11 mouse cellular contexts compared by ENCODE assay signal in genomic region chr13:63231702-63232070, GRCm38 (mm10).
A peak's percentile ranks its signal among the peaks of the same experiment; 100 is the strongest.
DNase-seq lines count a peak whose midpoint lies in the region; ATAC-seq and TF ChIP-seq lines count a peak whose summit lies in the region.
"Had no signal": no experiment of that assay in that cellular context is flagged by ENCODE, and none has a peak within 500 bp of the region (broad histone marks: within the 10 kb centered on the region; RNA-seq: fewer than 3 reads in every experiment).

No protein-coding gene starts in this region.

- no peak overlapping the region for H3K9ac ChIP-seq in forebrain, embryonic 14.5 days (ENCODE audit: low read length)
- H3K9ac ChIP-seq in stomach, postnatal 0 days (ENCODE audit: low read length) = no peak overlapping the region
- no peak overlapping the region for H3K9ac ChIP-seq in forebrain, embryonic 15.5 days (replicated peaks)
- H3K9ac ChIP-seq: forebrain, embryonic 13.5 days had no signal

- no peak for TF ChIP-seq CTCF in stomach, postnatal 0 days (IDR thresholded peaks at IDR 0.05; ENCODE audit: low read depth)

- no peak overlapping the region for H3K4me3 ChIP-seq in forebrain, embryonic 10.5 days
- no peak overlapping the region for H3K4me3 ChIP-seq in forebrain, embryonic 14.5 days (ENCODE audit: low read depth, low read length)
- H3K4me3 ChIP-seq in stomach, postnatal 0 days (ENCODE audit: low read depth, low read length) = no peak overlapping the region
- no peak overlapping the region for H3K4me3 ChIP-seq in forebrain, embryonic 15.5 days
- H3K4me3 ChIP-seq: forebrain, embryonic 13.5 days had no signal

- no peaks in the 10 kb centered on the region for H3K27me3 ChIP-seq in forebrain, embryonic 10.5 days (ENCODE audit: poor library complexity, severe bottlenecking)
- H3K27me3 ChIP-seq in forebrain, embryonic 14.5 days (replicated peaks; ENCODE audit: control insufficient read depth, insufficient read depth, low read length) = no peaks in the 10 kb centered on the region
- H3K27me3 ChIP-seq in stomach, postnatal 0 days (ENCODE audit: control insufficient read depth, insufficient read depth, low read length) = no peaks in the 10 kb centered on the region
- H3K27me3 ChIP-seq in forebrain, embryonic 15.5 days = no peaks in the 10 kb centered on the region
- H3K27me3 ChIP-seq: forebrain, embryonic 13.5 days had no signal

- no peak for DNase-seq in forebrain, embryonic 10.5 days (ENCODE audit: extremely low spot score, low spot score)
- DNase-seq in forebrain, embryonic 14.5 days (ENCODE audit: low spot score) = no peak
- peak; percentile 11 for DNase-seq in retina, embryonic 14.5 days (ENCODE audit: low spot score)
- DNase-seq in retina, postnatal 1 day = no peak
- DNase-seq in kidney, postnatal 10 days = peak; percentile 47
- DNase-seq in stomach, postnatal 0 days (ENCODE audit: low spot score) = peak; percentile 52
- no peak for DNase-seq in layer of hippocampus, adult 8-10 months (ENCODE audit: low spot score in 2 of 2)
- DNase-seq: cerebellum, adult 9-11 months; thymus, postnatal 25 days had no signal

- 33% methylated on average over 3 of the region's 3 CpGs for WGBS in forebrain, embryonic 10.5 days
- WGBS in forebrain, embryonic 14.5 days = 29% methylated on average over 3 of the region's 3 CpGs
- WGBS in stomach, postnatal 0 days = 11% methylated on average over 3 of the region's 3 CpGs
- 27% methylated on average over 3 of the region's 3 CpGs for WGBS in forebrain, embryonic 15.5 days

- H3K4me2 ChIP-seq in forebrain, embryonic 14.5 days (ENCODE audit: low read length) = no peak overlapping the region
- no peak overlapping the region for H3K4me2 ChIP-seq in stomach, postnatal 0 days (replicated peaks; ENCODE audit: low read depth)
- H3K4me2 ChIP-seq in forebrain, embryonic 15.5 days (replicated peaks) = no peak overlapping the region
- H3K4me2 ChIP-seq: forebrain, embryonic 13.5 days had no signal

- no peaks in the 10 kb centered on the region for H3K36me3 ChIP-seq in forebrain, embryonic 10.5 days (replicated peaks)
- no peaks in the 10 kb centered on the region for H3K36me3 ChIP-seq in forebrain, embryonic 14.5 days (ENCODE audit: control insufficient read depth, insufficient read depth, low read length)
- H3K36me3 ChIP-seq in stomach, postnatal 0 days (ENCODE audit: control insufficient read depth, insufficient read depth, low read length) = no peaks in the 10 kb centered on the region
- no peaks in the 10 kb centered on the region for H3K36me3 ChIP-seq in forebrain, embryonic 15.5 days

- H3K4me1 ChIP-seq in forebrain, embryonic 10.5 days = peaks cover 25% of the 10 kb centered on the region
- no peaks in the 10 kb centered on the region for H3K4me1 ChIP-seq in forebrain, embryonic 14.5 days (ENCODE audit: control insufficient read depth, insufficient read depth, low read length)
- no peaks in the 10 kb centered on the region; the same call in 1 of the 2 replicates for H3K4me1 ChIP-seq in stomach, postnatal 0 days (replicated peaks; ENCODE audit: control insufficient read depth, insufficient read depth)
- no peaks in the 10 kb centered on the region for H3K4me1 ChIP-seq in forebrain, embryonic 15.5 days
- H3K4me1 ChIP-seq: forebrain, embryonic 13.5 days had no signal

- H3K27ac ChIP-seq in forebrain, embryonic 10.5 days = 0 out of 2 replicates have a peak overlapping the region, but pooled peaks have one; percentile 48
- no peak overlapping the region for H3K27ac ChIP-seq in forebrain, embryonic 14.5 days (ENCODE audit: low read depth, low read length)
- peak overlapping the region; percentile 86 for H3K27ac ChIP-seq in stomach, postnatal 0 days (replicated peaks)
- H3K27ac ChIP-seq in forebrain, embryonic 15.5 days (replicated peaks) = no peak overlapping the region
- H3K27ac ChIP-seq: forebrain, embryonic 13.5 days had no signal

- no peak for ATAC-seq in forebrain, embryonic 14.5 days
- peak; percentile 78 for ATAC-seq in stomach, postnatal 0 days (ENCODE audit: low FRiP score, low TSS enrichment)
- ATAC-seq in forebrain, embryonic 15.5 days (replicated peaks) = no peak
- ATAC-seq: forebrain, embryonic 13.5 days had no signal

- TF ChIP-seq EP300 in stomach, postnatal 0 days (optimal IDR thresholded peaks at IDR 0.05) = no peak

- no peaks in the 10 kb centered on the region for H3K9me3 ChIP-seq in forebrain, embryonic 10.5 days
- H3K9me3 ChIP-seq in forebrain, embryonic 14.5 days (replicated peaks; ENCODE audit: control insufficient read depth, low read length) = no peaks in the 10 kb centered on the region
- H3K9me3 ChIP-seq in stomach, postnatal 0 days (ENCODE audit: control insufficient read depth, low read length) = no peaks in the 10 kb centered on the region
- no peaks in the 10 kb centered on the region for H3K9me3 ChIP-seq in forebrain, embryonic 15.5 days
- H3K9me3 ChIP-seq: forebrain, embryonic 13.5 days had no signal

Comparison
In these comparisons a context has a peak if more than half of its experiments do, and no peak if none do; other contexts are left out.
1. DNase-seq: peak in retina, embryonic 14.5 days (single experiment), kidney, postnatal 10 days (single experiment) and stomach, postnatal 0 days (single experiment); none in forebrain, embryonic 10.5 days (single experiment), forebrain, embryonic 14.5 days (single experiment), retina, postnatal 1 day (single experiment) and layer of hippocampus, adult 8-10 months (0 of 2).
2. H3K27ac ChIP-seq: peak in forebrain, embryonic 10.5 days (single experiment) and stomach, postnatal 0 days (single experiment); none in forebrain, embryonic 14.5 days (single experiment) and forebrain, embryonic 15.5 days (single experiment).